In the genomic region with DNA sequence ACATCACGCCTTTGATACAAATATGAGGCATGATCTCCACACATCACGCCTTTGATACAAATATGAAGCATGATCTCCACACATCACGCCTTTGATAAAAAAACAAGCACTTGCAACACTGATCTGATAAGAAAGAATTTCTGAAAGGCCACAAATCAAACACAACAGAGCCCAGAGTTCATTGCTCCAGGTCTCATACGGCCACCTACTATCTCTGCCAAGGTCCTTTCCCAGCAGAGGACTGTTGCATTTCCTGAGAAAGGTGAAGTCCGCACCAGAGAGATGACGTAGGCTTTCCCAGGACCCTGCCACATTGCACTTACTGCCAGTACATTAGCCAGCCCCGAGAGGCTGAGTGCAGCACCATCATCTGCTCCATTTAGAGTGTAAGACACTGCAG, we compare ENCODE assay signal across 22 mouse cellular contexts. TPM values are rescaled to one million over a fixed set of nuclear protein-coding genes. Genes with fewer than 3 reads are reported as not detected.
DNase-seq lines count a peak whose midpoint lies in the region; ATAC-seq and TF ChIP-seq lines count a peak whose summit lies in the region.
"Had no signal": no experiment of that assay in that cellular context is flagged by ENCODE, and none has a peak within 500 bp of the region (broad histone marks: within the 10 kb centered on the region; RNA-seq: fewer than 3 reads in every experiment).

No protein-coding gene starts in this region.

- H3K9me3 ChIP-seq in heart, embryonic 11.5 days (replicated peaks; ENCODE audit: control insufficient read depth, low read length) = no peaks in the 10 kb centered on the region
- no peaks in the 10 kb centered on the region for H3K9me3 ChIP-seq in liver, embryonic 12.5 days (replicated peaks)
- no peaks in the 10 kb centered on the region for H3K9me3 ChIP-seq in neural tube, embryonic 14.5 days (ENCODE audit: control insufficient read depth, low read length)
- H3K9me3 ChIP-seq: G1E had no signal

- no peaks in the 10 kb centered on the region for H3K4me1 ChIP-seq in heart, embryonic 11.5 days (ENCODE audit: control insufficient read depth, insufficient read depth, low read length)
- peaks cover 4% of the 10 kb centered on the region for H3K4me1 ChIP-seq in liver, adult 2 months (ENCODE audit: control insufficient read depth, insufficient read depth, low read length)
- peaks cover 12% of the 10 kb centered on the region for H3K4me1 ChIP-seq in liver, embryonic 12.5 days
- no peaks in the 10 kb centered on the region for H3K4me1 ChIP-seq in neural tube, embryonic 14.5 days (ENCODE audit: control insufficient read depth, insufficient read depth, low read length)

- no peak overlapping the region for H3K4me3 ChIP-seq in heart, embryonic 11.5 days (ENCODE audit: low read depth, low read length)
- no peak overlapping the region for H3K4me3 ChIP-seq in liver, adult 2 months (ENCODE audit: insufficient read depth, low read depth, low read length)
- no peak overlapping the region for H3K4me3 ChIP-seq in liver, embryonic 12.5 days
- H3K4me3 ChIP-seq in neural tube, embryonic 14.5 days (ENCODE audit: low read depth, low read length) = no peak overlapping the region

- no peak for TF ChIP-seq CTCF in liver, adult 2 months (IDR thresholded peaks at IDR 0.05; ENCODE audit: low read depth, low read length)

- H3K27me3 ChIP-seq in heart, embryonic 11.5 days (ENCODE audit: control insufficient read depth, insufficient read depth, low read length) = no peaks in the 10 kb centered on the region
- no peaks in the 10 kb centered on the region for H3K27me3 ChIP-seq in liver, adult 2 months (ENCODE audit: control insufficient read depth, insufficient read depth, low read length)
- no peaks in the 10 kb centered on the region for H3K27me3 ChIP-seq in liver, embryonic 12.5 days (replicated peaks)
- H3K27me3 ChIP-seq in neural tube, embryonic 14.5 days (ENCODE audit: control insufficient read depth, insufficient read depth, low read length) = no peaks in the 10 kb centered on the region
- H3K27me3 ChIP-seq: CH12.LX, Patski had no signal

- no peak for ATAC-seq in heart, embryonic 11.5 days (replicated peaks; ENCODE audit: insufficient number of reproducible peaks, low FRiP score, low TSS enrichment)
- no peak for ATAC-seq in liver, embryonic 12.5 days
- ATAC-seq in neural tube, embryonic 14.5 days (ENCODE audit: low read depth) = peak; percentile 38; the same call in 1 of the 2 replicates
- ATAC-seq: activated CD4-positive, CD25-positive, alpha-beta regulatory T cell, adult 4 months; CD4-positive, CD25-positive, alpha-beta regulatory T cell, adult 4 months; Patski had no signal

- WGBS in heart, embryonic 11.5 days (ENCODE audit: insufficient replicate concordance) = 89% methylated on average over 7 of the region's 7 CpGs
- WGBS in liver, adult 2 months = 31% methylated on average over 7 of the region's 7 CpGs
- WGBS in liver, embryonic 12.5 days (ENCODE audit: insufficient replicate concordance) = 87% methylated on average over 7 of the region's 7 CpGs
- WGBS in neural tube, embryonic 14.5 days = 93% methylated on average over 7 of the region's 7 CpGs

- H3K79me2 ChIP-seq in liver, adult 2 months (ENCODE audit: control insufficient read depth, insufficient read depth, low read length) = no peaks in the 10 kb centered on the region

- peaks cover 20% of the 10 kb centered on the region for H3K36me3 ChIP-seq in heart, embryonic 11.5 days (ENCODE audit: control insufficient read depth, insufficient read depth, low read length)
- H3K36me3 ChIP-seq in liver, adult 2 months (ENCODE audit: control insufficient read depth, insufficient read depth, low read length) = peaks cover 22% of the 10 kb centered on the region
- H3K36me3 ChIP-seq in liver, embryonic 12.5 days = peaks cover 78% of the 10 kb centered on the region
- peaks cover 45% of the 10 kb centered on the region for H3K36me3 ChIP-seq in neural tube, embryonic 14.5 days (ENCODE audit: control insufficient read depth, insufficient read depth, low read length)

- H3K27ac ChIP-seq in heart, embryonic 11.5 days (ENCODE audit: low read depth, low read length) = no peak overlapping the region
- 0 out of 2 replicates have a peak overlapping the region, but pooled peaks have one; percentile 56 for H3K27ac ChIP-seq in liver, adult 2 months (replicated peaks; ENCODE audit: insufficient read depth, low read depth, low read length)
- no peak overlapping the region for H3K27ac ChIP-seq in liver, embryonic 12.5 days
- no peak overlapping the region for H3K27ac ChIP-seq in neural tube, embryonic 14.5 days (ENCODE audit: low read depth, low read length)

- H3K4me2 ChIP-seq in heart, embryonic 11.5 days = no peak overlapping the region
- H3K4me2 ChIP-seq in liver, embryonic 12.5 days = no peak overlapping the region
- no peak overlapping the region for H3K4me2 ChIP-seq in neural tube, embryonic 14.5 days (ENCODE audit: low read depth, low read length)

- DNase-seq in heart, adult 11 months = peak; percentile 86
- DNase-seq in liver, adult 2 months (ENCODE audit: extremely low read depth, low read depth, low spot score) = peak; percentile 92
- DNase-seq in neural tube, embryonic 10.5 days (ENCODE audit: extremely low spot score, low spot score) = no peak
- DNase-seq: adrenal gland, adult 2 months; adrenal gland, adult 8-10 months; adrenal gland, postnatal 10 days; adrenal gland, postnatal 14 days; adrenal gland, postnatal 25 days; adrenal gland, postnatal 36 days; B cell, adult 2 months; cerebellum, adult 11 months; cerebellum, adult 11-12 months; cerebellum, adult 18-20 months had no signal

- TF ChIP-seq POLR2A in liver, adult 2 months (IDR thresholded peaks at IDR 0.05; ENCODE audit: extremely low read depth, insufficient read depth, low read length) = no peak

- H3K9ac ChIP-seq in heart, embryonic 11.5 days (ENCODE audit: low read depth, low read length) = no peak overlapping the region
- no peak overlapping the region for H3K9ac ChIP-seq in liver, adult 2 months (ENCODE audit: low read depth, low read length)
- H3K9ac ChIP-seq in liver, embryonic 12.5 days = no peak overlapping the region
- no peak overlapping the region for H3K9ac ChIP-seq in neural tube, embryonic 14.5 days (replicated peaks; ENCODE audit: low read depth, low read length)

RNA-seq across cellular contexts. Expression of a gene that starts 19.5 kb away (rescaled TPM):
- polyA plus RNA-seq in heart, embryonic 11.5 days (2014; fragmentation: Nextera tagmentation; extraction: Ambion mirVana) = 3.3 and 3.4 TPM in 2 replicates
- 19.8 and 24.8 TPM in 2 replicates for total RNA-seq in liver, adult 2 months (2014; rRNA removed)
- 8.4 and 12.5 TPM in 2 replicates for polyA plus RNA-seq in liver, adult 2 months (2012; rRNA removed)
- 12.8 and 13.7 TPM in 2 replicates for polyA plus RNA-seq in liver, embryonic 12.5 days (2016; fragmentation: Nextera tagmentation; extraction: Ambion mirVana)
- polyA plus RNA-seq in neural tube, embryonic 14.5 days (2014; fragmentation: Nextera tagmentation; extraction: Ambion mirVana) = 2.5 and 3.2 TPM in 2 replicates
- total RNA-seq: ES-E14 had no signal

RNA-seq across cellular contexts. Expression of a gene that starts 28.2 kb away (rescaled TPM):
- polyA plus RNA-seq in heart, embryonic 11.5 days (2014; fragmentation: Nextera tagmentation; extraction: Ambion mirVana) = 32.0 and 34.5 TPM in 2 replicates
- total RNA-seq in liver, adult 2 months (2014; rRNA removed) = 20.6 and 21.1 TPM in 2 replicates
- polyA plus RNA-seq in liver, adult 2 months (2012; rRNA removed) = 10.0 and 21.4 TPM in 2 replicates
- polyA plus RNA-seq in liver, embryonic 12.5 days (2016; fragmentation: Nextera tagmentation; extraction: Ambion mirVana) = 37.3 and 39.3 TPM in 2 replicates
- 97.9 and 115 TPM in 2 replicates for polyA plus RNA-seq in neural tube, embryonic 14.5 days (2014; fragmentation: Nextera tagmentation; extraction: Ambion mirVana)

RNA-seq across cellular contexts. Expression of a gene that starts 28.8 kb away (rescaled TPM):
- 0.72 and 1.2 TPM in 2 replicates for polyA plus RNA-seq in heart, embryonic 11.5 days (2014; fragmentation: Nextera tagmentation; extraction: Ambion mirVana)
- total RNA-seq in liver, adult 2 months (2014; rRNA removed) = 1.9 and 2.1 TPM in 2 replicates
- 0.21 and 0.39 TPM in 2 replicates for polyA plus RNA-seq in liver, adult 2 months (2012; rRNA removed)
- 0.44 and 0.64 TPM in 2 replicates for polyA plus RNA-seq in liver, embryonic 12.5 days (2016; fragmentation: Nextera tagmentation; extraction: Ambion mirVana)
- polyA plus RNA-seq in neural tube, embryonic 14.5 days (2014; fragmentation: Nextera tagmentation; extraction: Ambion mirVana) = 0.31 and 0.54 TPM in 2 replicates
